Mouse (Mus musculus): ENCODE measurements at regions not wholly inside any gene's neighbourhood (a gene's known extent, or its start where the extent isn't known, plus 50 kb on each side); places are given as distances from the start of the nearest gene placed in this dataset.

DNA sequence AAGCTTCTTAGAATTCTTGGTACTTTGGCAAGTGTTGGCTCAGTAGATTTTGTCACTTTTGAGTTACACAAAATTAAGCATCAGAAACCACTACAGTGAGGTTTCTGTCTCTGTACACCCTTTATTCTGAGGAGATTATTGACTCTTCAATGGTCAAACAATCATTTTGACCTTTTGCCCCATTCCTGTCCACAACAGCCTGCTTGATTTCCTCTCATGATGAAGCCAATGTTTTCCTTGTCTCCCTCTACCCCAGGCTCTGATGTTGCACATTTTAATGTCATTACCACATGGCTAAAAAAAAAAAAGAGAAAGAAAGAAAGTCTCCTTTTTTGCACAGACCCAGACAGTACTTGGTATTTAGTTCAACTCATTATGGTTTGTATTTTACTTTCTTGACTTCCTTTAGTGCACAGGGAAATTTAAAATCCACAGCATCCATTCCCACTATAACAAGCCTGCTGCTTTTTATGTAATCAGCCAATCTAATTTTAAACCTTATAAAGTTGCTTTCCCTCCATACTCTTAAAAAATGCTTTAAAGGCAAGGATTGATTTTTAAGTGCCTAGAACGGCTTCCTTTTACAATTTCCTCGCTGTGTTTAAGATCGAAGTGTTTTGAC is 452.8 kb upstream of the Flrt2 start:
- no peak for TF ChIP-seq EP300 (IDR thresholded peaks at IDR 0.05)
- no peak for TF ChIP-seq CTCF (IDR thresholded peaks at IDR 0.05)
